Mouse (Mus musculus) common myeloid progenitor, adult 5-6 weeks (primary cell): ENCODE data around the gene Ncapd2. TPM values are rescaled to one million over a fixed set of nuclear protein-coding genes. Genes with fewer than 3 reads are reported as not detected.
"Not testable (repeated sequence)": the region's sequence is repeated elsewhere in the genome, so short reads cannot be mapped to it uniquely, and the experiment has no call there.

Source experiments
- ATAC-seq: replicated peaks from 2 replicates; pipeline ENCODE4 v1.8.0; 2016; ENCODE audit warnings: low read depth, mild to moderate bottlenecking, moderate TSS enrichment, inconsistent platforms; ENCODE audit not compliant: poor library complexity, severe bottlenecking
- total RNA-seq: library from RNA; stranded (forward); fragments of 200-1000, 187-1606 nt; gene quantifications from 2 replicates; pipeline ENCODE4 v1.2.3, GENCODE M21; 2017

The Ncapd2 gene
- total RNA-seq, 1 experiment from 2014 or later, result 344 TPM

DNA sequence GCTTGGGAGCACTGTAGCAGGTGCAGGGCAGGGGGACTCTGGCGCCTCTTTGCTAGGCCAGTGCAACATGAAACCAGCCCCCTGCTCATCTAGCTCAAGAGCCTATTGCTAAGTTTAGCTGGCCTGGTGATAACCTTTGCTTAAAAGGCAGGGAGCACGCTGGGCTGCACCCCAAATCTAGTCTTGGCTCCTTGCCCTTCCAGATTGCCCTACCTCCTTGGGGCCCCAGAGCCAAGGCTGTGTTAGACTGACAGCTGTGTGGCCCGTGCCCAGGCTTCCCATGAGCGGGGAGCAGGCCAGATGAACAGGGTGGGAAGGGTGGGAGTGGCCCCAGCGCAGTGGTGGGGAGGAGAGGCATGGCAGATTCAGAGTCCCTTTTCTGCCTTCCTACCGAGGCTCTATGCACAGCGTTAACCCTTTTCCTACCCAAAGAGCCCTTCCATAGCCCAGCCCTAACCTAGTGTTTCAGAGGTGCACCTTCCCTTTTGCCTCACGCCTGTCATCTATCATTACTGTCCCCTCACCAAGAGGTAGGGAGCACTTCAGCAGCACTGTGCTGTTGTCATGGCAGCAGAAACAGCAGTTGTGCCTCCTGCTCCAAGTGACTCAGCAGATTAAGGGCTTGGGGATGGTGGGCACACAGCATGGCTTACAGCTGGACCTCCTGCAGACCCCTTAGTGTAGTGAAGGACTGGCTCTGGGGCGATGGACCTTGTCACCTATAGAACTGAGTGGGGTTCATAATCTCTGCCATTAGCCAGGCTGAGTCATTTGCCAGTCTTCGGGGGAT, 24.4 kb downstream of the Ncapd2 start:
- no peak for ATAC-seq

DNA sequence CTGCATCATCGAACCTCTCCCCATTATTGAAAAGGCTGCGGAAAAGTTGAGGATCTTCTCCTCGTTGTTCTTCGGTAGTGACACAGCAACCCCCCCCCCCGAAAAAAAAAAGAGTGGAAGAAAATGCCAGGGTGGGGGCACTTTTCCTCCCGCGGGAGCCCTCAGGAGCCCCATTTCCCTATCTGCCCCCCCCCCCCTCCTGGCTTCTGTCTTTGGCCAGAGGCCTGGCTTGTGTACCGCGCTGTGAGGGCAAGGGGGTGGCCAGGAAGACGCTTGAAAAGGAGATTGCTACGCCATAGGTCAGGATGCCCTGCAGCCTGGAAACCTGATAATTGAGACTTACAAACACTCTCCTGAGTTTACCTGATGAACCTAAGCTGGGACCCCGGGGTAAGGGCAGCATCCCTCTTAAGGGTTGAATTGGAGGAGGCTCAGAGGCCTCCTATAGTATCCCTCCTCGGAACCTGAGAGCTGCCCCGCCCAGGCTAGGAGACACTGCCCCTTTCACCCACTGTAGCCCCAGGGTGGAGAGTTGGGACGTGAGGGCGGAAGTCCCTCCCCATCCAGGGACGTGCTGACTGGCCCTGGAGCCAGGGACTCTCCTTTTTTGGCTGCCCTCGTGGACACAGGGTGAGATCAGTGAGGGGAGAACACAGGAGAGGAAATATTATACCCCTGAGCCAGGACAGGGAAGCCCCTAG, 25.3 kb downstream of the Ncapd2 start, which contains the start of gene Gapdh:
Gene Gapdh, minus strand, starts transcription at position 417 of the 701 bp plus-strand sequence.
- ATAC-seq, result peak; percentile 23

DNA sequence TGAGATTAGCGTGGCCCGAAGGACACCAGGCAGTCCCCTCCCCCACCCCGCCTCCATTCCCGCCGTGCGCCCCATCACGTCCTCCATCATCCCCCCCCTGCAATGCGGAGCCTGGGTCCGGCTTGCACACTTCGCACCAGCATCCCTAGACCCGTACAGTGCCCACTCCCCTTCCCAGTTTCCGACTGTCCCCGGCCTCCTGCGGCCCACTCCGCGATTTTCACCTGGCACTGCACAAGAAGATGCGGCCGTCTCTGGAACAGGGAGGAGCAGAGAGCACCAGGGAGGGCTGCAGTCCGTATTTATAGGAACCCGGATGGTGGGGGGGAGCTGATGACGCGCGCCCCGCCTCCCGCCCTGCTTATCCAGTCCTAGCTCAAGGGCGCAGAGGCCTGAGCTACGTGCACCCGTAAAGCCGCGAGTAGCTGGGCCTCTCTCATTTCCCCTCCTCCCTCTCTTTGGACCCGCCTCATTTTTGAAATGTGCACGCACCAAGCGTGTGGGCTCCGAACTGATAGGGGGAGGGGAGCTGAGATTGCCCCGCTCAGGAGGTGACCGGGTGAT, 26.1 kb downstream of the Ncapd2 start:
- ATAC-seq, result peak; percentile 82

DNA sequence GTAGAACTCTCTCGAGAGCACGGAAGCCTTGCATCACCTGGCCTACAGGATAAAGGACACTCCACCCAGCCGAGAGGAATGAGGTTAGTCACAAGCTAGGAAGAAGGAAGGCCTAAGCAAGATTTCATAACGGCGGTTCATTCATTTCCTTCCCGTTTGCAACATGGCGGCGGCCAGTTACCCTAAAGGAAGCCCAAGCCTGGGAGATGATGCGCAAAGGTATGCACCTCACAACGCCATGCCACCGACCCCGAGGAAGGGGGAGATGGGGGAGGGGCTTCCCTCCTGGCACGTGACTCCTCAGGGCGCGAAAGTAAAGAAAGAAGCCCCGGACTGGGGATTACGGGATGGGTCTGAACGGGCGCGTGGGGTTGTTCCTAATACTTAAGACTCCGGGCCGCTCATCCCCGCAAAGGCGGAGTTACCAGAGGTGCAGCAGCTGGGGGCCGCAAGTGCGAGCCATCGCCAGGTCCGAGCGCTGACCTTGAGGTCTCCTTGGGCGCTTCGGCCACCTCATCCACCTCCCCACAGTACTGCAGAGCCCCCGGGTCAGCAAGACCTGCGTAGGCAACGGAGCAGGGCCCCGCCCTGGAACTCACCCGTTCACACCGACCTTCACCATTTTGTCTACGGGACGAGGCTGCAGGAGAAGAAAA, 26.7 kb downstream of the Ncapd2 start:
- ATAC-seq, result peak; percentile 23; the same call in 1 of the 2 replicates

DNA sequence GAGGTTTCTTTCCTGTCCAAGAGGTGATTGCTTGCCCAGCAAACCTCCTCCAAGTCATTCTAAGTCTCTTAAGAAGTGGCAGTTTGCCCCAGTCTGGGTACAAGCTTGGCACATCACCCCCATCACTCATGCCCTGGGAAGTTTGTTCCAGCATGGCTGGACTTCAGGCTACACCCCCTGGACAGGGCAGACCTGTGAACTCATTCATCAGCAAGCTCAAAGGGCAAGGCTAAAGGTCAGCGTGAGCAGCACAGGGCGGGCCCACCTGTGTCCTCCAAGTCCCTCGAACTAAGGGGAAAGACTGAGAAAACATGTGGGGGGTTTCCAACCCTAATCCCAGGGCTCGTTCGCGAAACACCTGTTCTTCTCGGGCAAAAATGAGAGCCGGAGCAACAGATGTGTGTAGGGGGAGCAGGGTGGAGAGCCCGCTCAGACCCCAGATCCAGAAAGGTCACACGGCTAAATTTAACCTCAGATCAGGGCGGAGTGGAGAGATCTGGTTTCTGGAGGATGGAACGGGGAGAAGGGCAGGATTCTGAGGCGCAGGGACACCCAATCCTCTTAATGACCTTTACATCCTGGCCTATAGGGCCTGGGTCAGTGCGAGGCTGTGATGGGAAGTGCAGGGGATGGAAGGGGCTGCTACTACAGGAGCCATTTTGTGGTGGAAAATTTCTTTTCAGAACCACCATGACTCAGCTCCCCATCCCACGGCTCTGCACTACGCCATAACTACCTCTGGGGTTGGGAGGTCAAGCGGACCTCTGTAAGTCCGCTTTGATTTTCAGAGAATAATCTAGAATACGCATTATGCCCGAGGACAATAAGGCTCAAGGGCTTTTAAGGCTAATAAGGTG, 27.5 kb downstream of the Ncapd2 start:
- 0 out of 2 replicates have a peak, but pooled peaks have one; percentile 4 for ATAC-seq

DNA sequence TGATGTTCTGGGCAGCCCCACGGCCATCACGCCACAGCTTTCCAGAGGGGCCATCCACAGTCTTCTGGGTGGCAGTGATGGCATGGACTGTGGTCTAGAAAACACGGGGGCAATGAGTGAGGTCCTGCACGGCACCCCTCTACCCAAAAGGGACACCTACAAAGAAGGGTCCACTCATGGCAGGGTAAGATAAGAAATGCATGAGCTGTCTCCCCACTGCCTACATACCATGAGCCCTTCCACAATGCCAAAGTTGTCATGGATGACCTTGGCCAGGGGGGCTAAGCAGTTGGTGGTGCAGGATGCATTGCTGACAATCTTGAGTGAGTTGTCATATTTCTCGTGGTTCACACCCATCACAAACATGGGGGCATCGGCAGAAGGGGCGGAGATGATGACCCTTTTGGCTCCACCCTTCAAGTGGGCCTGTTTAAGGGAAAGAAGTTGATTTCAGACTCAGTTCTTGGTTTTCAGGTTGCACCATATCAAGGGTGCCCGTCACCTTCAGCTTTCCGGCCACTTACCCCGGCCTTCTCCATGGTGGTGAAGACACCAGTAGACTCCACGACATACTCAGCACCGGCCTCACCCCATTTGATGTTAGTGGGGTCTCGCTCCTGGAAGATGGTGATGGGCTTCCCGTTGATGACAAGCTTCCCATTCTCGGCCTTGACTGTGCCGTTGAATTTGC, 28.7 kb downstream of the Ncapd2 start:
- not testable (repeated sequence) for ATAC-seq

DNA sequence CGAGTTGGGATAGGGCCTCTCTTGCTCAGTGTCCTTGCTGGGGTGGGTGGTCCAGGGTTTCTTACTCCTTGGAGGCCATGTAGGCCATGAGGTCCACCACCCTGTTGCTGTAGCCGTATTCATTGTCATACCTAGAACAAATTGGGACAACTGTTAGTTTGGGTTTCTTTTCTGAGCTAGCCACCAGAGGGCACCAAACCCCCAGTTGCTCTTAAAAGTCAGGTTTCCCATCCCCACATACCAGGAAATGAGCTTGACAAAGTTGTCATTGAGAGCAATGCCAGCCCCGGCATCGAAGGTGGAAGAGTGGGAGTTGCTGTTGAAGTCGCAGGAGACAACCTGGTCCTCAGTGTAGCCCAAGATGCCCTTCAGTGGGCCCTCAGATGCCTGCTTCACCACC, 29.5 kb downstream of the Ncapd2 start:
- ATAC-seq, result not testable (repeated sequence)

DNA sequence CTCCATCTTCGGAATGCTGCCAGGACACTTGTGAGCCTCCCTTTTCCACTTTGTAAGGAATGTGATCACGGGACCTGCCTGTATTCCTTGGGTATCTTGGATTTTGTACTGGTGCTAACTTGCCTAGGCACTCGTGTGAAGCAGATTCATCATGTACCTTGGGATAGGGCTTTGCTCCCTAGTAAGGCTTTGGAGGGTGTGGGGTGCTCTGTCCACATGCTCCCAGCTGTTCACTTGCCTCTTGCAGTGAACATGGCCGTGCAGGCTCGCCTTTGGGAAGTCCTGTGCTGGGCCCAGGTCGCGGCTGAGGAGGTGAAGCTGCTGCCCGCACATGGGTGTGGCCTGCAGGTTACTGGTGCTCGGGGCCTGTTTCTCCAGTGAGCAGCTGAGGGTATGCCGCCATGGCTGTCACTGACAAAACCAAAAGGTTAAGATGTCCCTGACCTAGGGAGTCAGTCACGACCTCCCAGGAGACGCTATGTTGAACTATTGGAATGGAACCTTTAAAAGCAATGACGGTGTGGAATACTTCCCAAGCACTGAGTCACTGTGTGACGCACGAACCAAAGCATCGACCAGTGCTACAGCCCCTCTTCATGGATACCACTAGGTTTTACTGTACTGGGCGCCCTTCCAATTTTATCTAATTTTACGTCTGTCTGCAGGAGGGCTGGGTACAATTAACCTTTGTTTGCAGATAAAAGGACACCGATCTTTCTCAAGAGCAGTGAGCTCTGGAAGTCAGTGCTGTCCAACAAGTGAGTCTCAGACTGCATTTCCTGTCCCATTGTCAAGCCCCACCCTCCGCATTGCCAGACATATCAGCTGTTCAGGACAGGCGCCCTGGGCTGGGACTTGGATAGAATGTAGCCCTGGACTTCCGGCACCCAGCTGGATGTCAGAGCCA, 30.4 kb downstream of the Ncapd2 start:
- no peak for ATAC-seq

DNA sequence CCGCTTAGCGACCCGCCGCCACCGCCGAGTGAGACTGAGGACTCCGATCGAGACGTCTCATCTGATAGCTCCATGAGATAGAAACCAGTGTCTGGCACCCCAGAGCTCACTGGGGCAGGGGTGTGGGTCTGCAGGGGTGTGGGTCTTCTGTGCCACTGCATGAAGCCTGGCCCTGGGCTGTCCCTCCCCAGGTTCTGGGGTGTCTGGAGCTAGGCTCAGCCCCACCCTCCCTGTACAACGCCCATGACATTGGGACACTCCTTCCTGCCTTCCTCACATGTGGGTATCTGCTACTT, 31.0 kb downstream of the Ncapd2 start:
- ATAC-seq, result no peak

DNA sequence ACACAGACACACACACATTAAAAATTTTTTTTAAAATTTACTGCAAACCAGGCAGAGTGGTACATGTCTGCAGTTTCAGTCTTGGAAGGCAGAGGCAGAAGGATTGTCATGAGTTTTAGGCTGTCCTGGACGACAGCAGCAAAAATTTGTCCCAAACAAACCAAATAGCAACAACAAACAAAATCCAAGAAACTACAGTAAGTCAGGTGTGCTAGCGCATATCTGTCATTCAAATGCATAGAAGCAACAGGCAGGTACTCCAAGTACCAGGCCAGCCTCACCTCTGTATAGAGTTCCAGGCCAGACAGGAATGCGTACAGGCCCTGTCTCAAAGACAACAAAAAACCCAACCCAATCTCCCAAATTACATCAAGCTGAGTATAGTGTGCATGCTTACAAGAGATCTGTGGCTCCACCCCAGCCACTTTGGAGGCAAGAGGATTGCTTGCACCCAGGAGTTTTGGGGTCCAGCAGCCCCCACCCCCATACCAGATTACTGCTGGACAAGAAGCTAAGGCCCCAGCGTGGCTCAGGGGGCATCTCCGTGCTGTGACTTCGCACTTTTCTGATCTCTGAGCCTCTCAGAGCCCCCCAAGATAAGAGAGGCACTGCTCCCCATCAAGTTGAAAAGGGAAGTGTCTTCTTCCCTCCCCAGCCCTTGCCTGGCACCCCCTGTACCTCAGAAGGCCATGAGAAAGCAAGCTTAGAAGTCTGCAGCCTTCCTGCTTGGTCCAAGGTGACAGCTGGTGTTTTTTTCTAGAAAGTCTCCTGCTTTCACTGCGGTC, 31.5 kb downstream of the Ncapd2 start:
- ATAC-seq, result no peak

DNA sequence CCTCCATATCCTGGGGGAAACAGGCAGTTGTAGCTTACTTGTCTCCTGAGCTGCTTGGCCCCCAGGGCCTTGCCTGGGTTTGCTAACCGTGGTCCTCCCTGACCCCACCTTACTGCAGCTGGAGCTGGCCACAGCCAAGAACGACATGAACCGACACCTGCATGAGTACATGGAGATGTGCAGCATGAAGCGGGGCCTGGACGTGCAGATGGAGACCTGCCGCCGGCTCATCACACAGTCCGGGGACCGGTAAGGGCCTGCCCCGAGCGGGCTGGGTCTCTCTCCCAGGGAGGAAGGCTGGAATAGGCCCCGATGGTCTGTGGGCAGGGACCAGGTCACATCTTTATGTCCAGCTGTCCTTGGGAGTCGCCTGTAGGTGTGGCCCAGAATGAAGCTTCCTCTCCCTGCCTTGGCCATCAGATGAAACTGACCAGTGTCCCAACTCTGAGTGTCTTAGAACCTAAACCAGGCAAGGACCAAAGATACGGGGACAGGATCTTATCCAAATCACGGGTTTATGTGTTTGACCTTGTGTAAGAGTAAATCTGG, 32.5 kb downstream of the Ncapd2 start:
- ATAC-seq, result no peak

DNA sequence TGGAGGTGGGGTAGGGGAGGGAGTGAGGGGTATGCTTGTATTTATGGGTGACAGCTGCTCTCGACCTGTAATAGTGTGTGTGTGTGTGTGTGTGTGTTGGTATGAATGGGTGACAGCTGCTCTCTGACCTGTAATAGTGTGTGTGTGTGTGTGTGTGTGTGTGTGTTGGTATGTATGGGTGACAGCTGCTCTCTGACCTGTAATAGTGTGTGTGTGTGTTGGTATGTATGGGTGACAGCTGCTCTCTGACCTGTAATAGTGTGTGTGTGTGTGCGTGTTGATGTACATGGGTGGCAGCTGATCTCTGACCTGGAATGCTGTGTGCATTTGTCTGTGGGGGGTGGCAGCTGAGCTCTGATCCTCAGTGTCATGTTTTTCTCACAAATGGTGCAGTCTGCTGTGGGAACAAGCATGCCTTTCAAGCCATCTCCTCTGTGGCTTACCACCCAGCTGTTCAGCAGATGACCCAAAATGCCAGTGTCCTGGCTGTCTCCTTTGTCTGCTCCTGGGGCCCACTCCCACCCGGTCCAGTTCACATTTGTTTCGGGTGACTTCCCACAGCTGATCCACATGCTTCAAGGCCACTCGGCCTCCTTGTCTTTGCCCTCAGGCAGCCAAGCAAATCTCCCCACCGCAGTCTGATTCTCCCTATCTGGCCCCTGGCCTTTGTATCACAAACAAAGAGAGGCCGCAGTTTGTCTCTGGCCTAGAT, 34.4 kb downstream of the Ncapd2 start:
- no peak for ATAC-seq

DNA sequence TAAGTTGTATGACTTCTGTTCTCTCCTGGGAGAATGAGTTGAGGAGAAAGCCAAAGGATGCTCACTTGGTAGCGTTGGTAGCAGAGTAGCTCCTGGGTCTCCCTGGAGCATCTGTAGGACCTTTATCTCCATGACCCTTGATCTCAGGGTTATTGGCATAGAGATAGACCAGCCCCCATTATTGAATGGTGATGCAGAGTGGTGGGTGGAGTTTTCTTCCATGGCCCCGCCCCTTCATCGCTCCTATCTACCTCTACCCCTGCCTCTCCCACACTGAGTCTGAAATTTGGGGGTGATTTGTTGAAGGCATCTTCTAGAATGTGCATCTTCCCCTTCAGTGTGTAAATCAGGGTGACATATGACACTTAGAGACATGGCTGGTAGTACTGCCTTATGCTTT, 35.0 kb downstream of the Ncapd2 start:
- ATAC-seq, result no peak

DNA sequence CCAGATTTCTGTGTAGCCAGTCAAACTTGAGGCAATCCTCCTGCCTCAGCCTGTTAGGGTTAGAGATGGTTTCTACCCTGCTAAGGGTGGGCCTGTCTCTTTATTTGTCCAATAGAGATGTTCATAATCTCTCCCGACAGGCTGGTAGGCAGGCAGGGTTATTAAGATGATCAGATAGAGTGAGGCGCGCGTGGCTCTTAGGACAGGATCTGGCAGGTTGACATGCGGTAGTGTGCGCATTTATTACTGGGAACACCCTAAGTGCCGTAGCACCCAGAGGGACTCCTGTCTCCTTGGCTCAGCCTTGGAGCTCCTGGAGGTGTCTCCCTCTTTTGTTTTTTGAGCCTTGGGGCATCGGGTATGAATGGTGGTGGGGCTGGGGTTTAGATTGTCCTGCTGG, 36.2 kb downstream of the Ncapd2 start:
- no peak for ATAC-seq

DNA sequence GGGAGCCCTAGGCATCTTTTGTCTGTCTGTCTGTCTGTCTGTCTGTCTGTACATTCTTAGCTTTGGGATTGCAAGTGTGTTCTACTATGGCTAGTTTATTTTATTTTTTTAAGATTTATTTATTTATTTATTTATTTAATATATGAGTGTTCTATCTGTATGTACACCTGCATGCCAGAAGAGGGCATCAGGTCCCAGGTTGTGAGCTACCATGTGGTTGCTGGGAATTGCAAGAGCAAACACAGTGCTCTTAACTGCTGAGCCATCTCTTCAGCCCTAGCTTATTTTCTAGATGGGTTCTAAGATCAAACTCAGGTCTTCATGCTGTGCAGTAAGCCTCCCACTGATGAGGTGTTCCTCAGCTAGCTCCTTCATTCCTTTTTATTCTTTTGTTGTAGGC, 37.0 kb downstream of the Ncapd2 start:
- 0 out of 2 replicates have a peak, but pooled peaks have one; percentile 44 for ATAC-seq

DNA sequence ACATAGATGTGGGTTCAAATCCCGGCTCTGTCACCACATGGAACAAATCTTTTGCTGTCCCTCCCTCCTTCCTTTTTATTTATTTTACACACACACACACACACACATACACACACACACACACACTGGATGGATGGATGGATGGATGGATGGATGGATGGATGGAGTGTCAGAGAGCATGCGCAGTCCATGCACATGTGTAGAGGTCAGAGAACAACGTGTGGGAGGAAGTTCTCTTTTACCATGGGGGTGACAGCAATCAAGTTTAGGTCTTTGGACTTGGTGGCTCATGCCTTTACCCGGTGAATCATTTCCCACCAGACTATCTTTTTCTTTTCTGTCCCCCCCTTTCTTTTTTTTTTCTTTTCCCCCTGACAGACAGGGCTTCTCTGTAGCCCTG, 37.8 kb downstream of the Ncapd2 start:
- no peak for ATAC-seq

DNA sequence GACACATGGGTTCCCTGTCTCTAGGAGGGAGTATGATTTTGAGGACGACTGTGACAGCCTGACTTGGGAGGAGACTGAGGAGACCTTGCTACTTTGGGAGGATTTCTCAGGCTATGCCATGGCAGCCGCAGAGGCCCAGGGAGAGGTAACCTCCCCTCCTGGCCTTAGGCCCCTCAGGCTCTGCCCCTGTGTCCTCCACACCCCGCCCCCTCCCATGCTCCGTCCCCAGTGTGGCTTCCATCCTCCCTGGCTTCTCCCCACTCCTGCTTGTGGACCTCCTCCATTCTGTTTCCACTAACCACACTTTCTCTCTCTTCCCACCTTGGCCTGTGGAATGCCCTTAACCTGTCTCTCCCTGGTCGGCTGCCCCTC, 38.5 kb downstream of the Ncapd2 start:
- ATAC-seq, result no peak
